Mouse (Mus musculus) spleen, adult 2 months (tissue): ENCODE measurements around the gene Tmem54.

Experiments
- CTCF ChIP-seq: fragments of 200-500 bp; IDR thresholded peaks from 2 replicates; pipeline ENCODE4 v1.5.1; 2011; ENCODE audit warnings: mild to moderate bottlenecking, inconsistent platforms; ENCODE audit not compliant: insufficient read depth, insufficient read length, insufficient replicate concordance; ENCODE audit errors: extremely low read depth
- POLR2A ChIP-seq: fragments of 200-500 bp; IDR thresholded peaks from 2 replicates; pipeline ENCODE4 v1.6.1; 2011; ENCODE audit warnings: low read depth, low read length, inconsistent platforms

DNA sequence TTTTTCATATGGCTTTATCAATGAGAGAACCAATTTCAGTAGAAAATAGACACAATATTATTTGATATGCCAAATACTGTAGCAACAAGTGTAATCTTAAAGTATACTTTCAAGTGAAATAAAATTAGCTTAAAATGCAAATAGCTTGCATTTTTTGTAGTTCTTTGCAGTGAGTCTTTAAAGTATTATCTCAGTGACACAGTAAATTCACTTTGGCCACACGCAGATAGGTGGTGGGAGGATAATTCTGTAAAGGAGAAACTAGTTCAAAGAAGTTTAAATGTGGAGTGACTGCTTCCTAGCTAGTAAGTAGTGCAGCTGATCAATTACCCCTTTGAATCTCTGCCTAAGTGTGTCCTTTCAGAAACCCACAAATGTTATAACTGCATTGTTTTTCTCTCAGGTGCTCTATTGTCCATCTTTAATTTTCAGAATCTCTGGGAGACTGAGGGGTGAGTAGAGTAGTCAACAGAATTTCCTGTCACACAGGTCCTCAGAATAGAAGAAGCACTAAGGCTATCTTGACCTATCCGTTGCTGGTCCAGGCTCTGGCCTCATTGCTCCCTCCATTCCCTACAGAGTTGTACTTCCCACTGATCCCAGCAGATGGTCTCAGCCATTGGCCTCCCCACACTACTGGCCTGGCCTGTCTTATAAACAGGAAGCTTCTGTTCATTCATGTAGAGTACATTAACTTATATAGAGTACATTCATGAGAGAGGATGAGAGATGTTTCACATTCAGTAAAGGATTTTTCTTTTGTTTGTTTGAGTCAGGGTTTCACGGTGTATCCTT, 42.9 kb upstream of the Tmem54 start:
- no peak for TF ChIP-seq CTCF
- TF ChIP-seq POLR2A, result no peak
